Mouse (Mus musculus): ENCODE results near the gene Lrp1.

DNA sequence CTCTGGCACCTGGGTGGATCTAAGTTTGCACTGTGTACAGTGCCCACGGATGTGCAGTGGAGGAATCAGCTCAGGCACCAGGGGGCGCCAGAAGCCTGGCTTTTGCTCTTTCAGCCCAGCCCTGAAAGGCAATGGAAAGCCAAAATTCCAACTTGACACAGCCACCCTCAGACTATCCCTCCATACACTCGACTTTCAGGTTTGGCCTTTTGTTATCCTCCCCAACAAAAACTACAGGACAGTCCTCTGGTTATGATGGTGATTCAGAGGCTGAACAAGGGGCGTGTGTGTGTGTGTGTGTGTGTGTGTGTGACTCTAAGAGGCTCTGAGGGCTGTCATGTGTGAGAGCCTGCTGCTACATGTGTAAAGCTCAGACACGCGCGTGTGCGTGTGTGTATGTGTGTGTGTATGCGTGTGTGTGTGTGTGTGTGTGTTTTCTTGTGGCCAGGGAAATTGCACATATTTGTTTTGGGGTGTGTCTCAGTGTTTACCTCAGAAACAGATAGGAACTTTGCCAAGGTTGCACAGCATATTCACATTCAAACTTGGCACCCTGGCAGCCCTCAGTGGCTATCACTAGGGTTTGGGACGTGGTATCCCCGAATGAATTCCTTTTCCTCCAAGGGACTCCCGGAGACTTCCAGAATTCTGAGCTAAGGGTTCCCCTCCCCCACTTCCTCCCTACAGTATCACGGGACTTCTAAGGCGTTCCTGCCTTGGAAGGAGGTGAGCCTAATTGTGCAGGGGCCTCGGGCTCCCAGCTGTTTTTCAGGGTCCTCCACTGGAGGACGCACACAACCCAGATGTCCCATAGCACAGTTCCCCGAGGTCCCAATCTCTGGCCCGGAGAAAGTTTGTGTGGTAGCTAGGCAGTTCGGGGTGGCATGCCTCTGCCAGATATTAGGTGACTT, 21.2 kb upstream of the Lrp1 start:
- no peak for TF ChIP-seq GATA1 (IDR thresholded peaks at IDR 0.05; ENCODE audit: low read length)
- no peak for TF ChIP-seq TAL1 (IDR thresholded peaks at IDR 0.05; ENCODE audit: low read length)
